Mouse (Mus musculus): ENCODE measurements at regions not wholly inside any gene's neighbourhood (a gene's known extent, or its start where the extent isn't known, plus 50 kb on each side); places are given as distances from the start of the nearest gene placed in this dataset.
"Not testable (repeated sequence)": the region's sequence is repeated elsewhere in the genome, so short reads cannot be mapped to it uniquely, and the experiment has no call there.

DNA sequence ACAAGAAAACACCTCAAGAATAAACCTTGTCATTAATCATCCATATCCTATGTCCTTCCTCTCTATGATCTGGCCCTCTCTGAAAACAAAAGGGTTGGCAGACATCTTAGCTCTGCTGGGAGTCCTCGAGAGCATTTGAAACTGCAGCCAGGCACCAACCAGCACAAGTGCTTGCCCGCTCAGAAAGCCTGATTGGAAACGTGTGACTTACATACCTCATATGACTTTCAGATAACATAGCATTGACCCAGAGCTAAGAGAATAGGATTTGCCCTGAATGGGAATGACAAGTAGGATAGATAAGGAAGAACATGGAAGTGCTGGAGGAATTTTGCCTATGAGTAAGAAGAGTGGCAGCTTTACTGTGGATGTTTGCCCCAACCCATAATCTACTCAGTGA, 447.1 kb upstream of the Dab2 start:
- no peak for DNase-seq (ENCODE audit: low spot score in 2 of 2)

DNA sequence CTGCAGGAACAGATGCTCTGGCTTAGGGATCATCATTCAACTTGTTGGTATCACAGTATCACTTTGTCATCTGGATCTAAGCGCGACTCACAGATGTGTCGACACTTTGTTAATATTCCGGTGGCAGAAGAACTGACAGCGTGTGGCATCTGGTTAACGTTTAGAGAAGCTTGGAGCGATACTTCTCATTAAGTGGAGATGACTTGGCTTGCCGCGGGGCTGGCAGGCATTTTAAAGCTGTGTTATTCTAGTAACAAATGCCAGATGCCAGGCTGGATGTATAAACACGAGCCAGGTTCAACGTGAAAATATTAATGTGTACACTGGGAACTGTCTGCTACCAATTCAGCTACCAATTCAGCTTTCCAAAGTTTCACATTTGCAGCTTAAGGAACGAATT, 430.3 kb upstream of the Dab2 start:
- DNase-seq (ENCODE audit: low spot score in 2 of 2), result no peak

DNA sequence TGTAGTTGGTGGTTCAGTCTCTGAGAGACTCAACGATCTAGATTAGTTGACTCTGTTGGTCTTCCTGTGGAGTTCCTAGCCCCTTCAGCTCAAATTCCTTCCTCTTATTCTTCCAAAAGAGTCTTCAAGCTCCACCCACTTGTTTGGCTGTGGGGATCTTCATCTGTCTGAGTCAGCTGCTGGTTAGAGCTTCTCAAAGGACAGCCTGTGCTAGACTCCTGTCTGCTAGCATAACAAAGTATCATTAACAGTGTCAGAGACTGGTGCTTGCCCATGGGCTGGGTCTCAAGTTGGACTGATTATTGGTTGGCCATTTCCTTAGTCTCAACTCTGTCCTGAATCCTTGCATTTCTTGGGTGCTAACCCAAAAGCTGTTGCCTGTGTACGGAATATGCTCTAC, 429.7 kb upstream of the Dab2 start:
- peak; percentile 10 to 19 for DNase-seq (ENCODE audit: low spot score in 2 of 2)

GRCm38 (mm10) chr15:5872042-5872441, 427.5 kb upstream of the Dab2 start:
- no peak for DNase-seq (ENCODE audit: low spot score in 2 of 2)

DNA sequence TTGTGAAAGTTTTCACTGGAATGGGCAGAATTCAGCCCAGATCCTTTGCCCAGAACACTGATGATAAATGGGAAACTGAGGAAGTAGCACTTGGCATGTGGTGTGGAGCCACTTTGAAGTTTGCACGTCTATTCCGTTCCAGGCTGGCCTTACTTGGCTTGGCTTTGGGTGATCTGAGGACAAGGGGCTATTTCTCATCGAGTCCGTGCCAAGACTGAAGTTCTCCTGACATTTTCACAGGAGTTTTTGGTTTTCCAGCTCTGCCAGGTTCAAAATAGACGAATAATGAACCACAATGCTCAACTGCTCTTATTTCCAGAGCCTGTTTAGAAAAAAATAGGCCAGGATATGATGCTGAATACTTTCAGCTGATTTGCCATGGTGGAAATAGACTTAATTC, 421.8 kb upstream of the Dab2 start:
- peak in 1 of 2 experiments; percentile 5 for DNase-seq (ENCODE audit: low spot score in 2 of 2)

- no peak for DNase-seq (ENCODE audit: low spot score in 2 of 2)
Observed at GRCm38 (mm10) chr15:5891188-5891587, 408.4 kb upstream of the Dab2 start.

- no peak for DNase-seq (ENCODE audit: low spot score in 2 of 2)
Observed at GRCm38 (mm10) chr15:5892034-5892433, 407.6 kb upstream of the Dab2 start.

DNA sequence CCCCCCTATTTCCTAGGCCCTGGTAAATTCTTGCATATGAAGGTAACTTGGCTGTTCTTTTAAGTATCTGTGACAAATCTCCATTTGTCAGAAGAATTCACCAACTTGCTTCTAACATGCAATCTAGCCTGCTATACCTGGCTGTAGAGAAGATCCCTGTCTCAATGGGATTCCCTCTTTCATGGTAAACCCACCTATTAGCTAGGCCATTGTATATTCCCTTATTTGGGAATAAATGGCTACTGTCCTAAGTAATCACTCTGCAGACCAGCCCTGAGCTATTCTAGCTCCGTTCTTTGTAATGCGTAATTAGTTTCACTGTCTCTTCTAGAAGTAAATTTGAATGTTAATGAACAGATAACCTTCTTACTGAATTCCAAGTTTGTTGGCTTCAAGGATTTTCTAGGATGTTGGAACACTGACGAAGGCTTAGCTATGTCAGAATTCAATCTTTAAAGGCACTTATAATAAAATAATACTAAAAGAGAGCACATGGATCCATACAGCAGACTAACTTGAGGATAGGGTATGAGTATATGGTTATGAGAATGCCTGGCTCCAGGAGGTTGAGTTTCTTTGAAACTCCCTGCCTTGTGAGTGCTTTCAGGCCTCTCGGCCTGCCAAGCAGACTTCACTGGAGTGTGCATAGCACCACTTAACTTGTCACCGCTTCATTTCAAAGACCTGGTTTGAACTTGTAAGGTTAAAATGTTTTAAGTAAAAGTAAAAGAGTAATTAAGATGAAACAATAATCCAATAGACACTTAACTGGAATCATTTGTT, 403.7 kb upstream of the Dab2 start:
- not testable (repeated sequence) for DNase-seq (ENCODE audit: low spot score in 2 of 2)

DNA sequence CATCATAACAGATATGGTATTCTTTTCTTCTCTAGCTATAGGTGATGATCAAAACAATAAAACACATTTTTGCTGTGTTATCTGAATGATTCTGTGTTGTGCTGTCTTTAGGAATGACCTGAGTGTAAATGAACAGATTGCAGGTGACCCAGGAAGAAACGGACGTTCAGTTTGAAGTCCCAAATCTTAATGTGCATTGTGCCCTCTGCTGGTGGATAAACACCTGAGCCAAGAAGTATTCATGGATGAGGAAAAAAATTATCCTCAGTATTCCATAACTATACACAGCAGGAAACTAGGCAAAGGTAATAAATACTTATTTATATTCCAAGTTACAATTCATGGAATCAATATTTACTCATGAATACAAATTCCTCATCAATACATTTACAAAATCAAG, 384.3 kb upstream of the Dab2 start:
- peak in 1 of 2 experiments; percentile 29 for DNase-seq (ENCODE audit: low spot score in 2 of 2)

GRCm38 (mm10) chr15:5920058-5920457, 379.5 kb upstream of the Dab2 start:
- DNase-seq (ENCODE audit: low spot score in 2 of 2), result no peak

GRCm38 (mm10) chr15:5927768-5928167, 371.8 kb upstream of the Dab2 start:
- DNase-seq (ENCODE audit: low spot score in 2 of 2), result no peak

GRCm38 (mm10) chr15:5933586-5933985, 366.0 kb upstream of the Dab2 start:
- no peak for DNase-seq (ENCODE audit: low spot score in 2 of 2)

- DNase-seq (ENCODE audit: low spot score in 2 of 2), result no peak
Observed at GRCm38 (mm10) chr15:5940945-5941344, 358.6 kb upstream of the Dab2 start.

- no peak for DNase-seq (ENCODE audit: low spot score in 2 of 2)
Observed at GRCm38 (mm10) chr15:5946650-5947049, 352.9 kb upstream of the Dab2 start.

DNA sequence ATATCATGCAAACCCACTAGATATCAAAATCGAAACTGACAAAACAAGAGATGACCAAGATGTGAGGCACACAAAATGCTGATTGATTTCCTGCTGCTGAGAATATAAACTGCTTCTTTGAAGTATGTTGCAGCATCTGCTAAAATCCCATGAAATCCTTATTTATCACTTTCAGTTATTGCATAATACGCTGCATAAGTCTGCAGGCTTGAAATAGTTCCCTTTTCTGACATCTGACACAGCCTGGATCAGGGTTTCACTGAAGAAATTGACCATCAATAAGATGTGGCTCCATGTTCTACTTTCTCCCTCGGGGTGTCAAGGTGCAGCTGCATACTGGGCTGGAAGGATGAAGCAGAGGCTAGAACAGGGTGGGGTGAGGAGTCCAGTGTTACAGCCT, 348.7 kb upstream of the Dab2 start:
- peak; percentile 3 to 22 for DNase-seq (ENCODE audit: low spot score in 2 of 2)

DNA sequence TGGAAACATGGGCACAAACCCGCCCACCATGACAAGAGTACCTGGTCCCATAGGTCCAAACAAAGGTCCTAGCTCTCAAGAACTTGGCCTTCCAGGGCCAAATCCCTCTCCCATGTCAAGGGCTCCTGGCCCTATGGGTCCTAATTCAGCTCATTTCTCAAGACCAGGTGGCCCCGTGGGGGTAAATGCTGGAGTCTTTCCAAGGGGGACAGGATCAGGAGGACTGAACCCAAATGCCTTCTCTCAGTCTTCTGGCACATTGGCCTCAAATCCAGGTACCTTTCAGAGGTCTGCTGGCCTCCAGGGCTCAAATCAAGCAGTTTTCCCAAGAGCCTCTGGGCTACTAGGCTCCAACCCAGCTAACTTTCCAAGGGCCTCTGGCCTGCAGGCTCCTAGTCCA, 347.9 kb upstream of the Dab2 start:
- not testable (repeated sequence) for DNase-seq (ENCODE audit: low spot score in 2 of 2)

DNA sequence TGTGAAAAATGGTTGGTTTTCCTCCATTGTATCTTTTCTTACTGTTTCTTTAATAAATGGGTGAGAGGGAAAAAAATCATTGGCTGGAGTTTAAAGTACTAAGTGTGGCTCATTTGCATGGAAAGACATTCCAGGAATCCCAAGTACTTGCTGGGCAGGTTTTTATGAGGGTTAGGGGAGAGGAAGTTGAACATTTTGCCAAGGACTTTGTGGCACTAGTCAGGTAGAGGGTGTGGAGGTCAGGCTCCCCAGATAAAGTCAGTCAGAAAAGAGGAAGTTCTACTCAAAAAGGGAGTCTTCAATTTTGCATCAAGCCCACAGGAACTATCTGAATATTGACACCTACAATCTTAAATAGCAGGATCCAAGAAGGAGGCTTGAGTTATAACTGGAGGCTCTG, 346.5 kb upstream of the Dab2 start:
- DNase-seq (ENCODE audit: low spot score in 2 of 2), result no peak

GRCm38 (mm10) chr15:5991351-5992065, 308.1 kb upstream of the Dab2 start:
- DNase-seq (ENCODE audit: low spot score in 2 of 2), result no peak

DNA sequence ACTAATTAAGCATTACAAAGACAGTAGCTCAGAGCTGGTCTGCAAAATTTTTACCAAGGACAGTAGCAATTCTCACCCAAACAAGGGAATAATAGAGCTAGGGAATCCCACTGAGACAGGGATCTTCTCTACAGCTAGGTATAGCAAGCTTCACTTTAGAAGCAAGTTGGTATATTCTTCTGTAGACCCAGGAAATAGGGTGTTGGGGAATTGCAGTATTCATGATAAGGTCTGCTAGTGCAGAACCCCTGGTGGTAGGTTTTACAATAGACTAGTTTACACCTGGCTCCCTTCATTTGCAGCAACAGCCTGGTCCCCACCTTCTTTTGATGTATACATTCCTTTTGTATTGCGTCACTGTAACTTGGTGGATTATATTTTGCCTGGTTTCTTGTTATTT, 307.4 kb upstream of the Dab2 start:
- DNase-seq (ENCODE audit: low spot score in 2 of 2), result not testable (repeated sequence)

GRCm38 (mm10) chr15:6000816-6001215, 298.8 kb upstream of the Dab2 start:
- no peak for DNase-seq (ENCODE audit: low spot score in 2 of 2)

DNA sequence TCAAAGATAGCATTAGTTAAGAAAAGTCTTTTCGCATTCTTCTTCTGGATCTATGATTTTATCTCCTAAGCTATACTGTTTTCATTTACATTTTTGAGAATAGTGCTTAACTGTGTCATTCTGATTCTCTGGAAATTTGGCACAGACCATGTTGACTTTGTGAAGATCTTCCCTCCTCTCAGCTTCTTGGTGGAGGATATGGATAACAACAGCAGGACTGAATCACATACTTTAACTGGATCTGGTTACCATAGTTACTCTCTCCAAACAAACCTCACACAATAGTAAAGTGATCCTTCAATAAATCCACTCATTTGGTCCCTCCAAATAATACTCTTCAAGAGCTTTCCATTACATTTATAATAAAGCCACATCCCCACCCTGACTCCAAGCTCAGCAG, 298.2 kb upstream of the Dab2 start:
- no peak for DNase-seq (ENCODE audit: low spot score in 2 of 2)

- no peak for DNase-seq (ENCODE audit: low spot score in 2 of 2)
Observed at GRCm38 (mm10) chr15:6014982-6015381, 284.6 kb upstream of the Dab2 start.

DNA sequence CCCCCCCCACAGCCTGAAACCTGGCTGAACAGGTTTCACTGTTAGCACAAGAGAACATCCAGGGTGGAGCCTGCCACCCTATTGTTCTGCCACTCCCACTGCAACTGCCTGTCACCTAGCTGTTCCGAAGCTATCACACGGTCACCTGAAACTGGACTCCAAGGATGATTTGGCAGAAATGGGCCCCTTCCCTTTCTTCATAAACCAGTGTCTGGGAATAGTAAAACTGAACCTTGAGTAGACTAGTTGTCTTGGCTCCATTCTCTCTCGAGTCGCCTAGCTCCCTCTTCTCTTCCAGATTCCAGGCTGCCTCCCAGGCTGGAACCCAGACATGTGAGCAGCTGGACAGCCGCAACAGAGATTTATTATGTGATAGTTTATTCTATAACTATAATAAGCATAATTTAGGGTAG, 282.9 kb upstream of the Dab2 start:
- DNase-seq (ENCODE audit: low spot score in 2 of 2), result no peak

Data from heart, adult 9 months (tissue).